Comparison of ENCODE assay signal across 11 mouse cellular contexts in genomic region chr14:21359207-21359895, GRCm38 (mm10).
DNase-seq lines count a peak whose midpoint lies in the region; ATAC-seq lines count a peak whose summit lies in the region.
"Had no signal": no experiment of that assay in that cellular context is flagged by ENCODE, and none has a peak within 500 bp of the region (broad histone marks: within the 10 kb centered on the region; RNA-seq: fewer than 3 reads in every experiment).

No protein-coding gene starts in this region.

- ATAC-seq in heart, embryonic 13.5 days (ENCODE audit: extremely low read depth, insufficient number of reproducible peaks, low FRiP score, low TSS enrichment), result no peak
- no peak for ATAC-seq in midbrain, embryonic 13.5 days
- no peak for ATAC-seq in hindbrain, embryonic 11.5 days (ENCODE audit: low FRiP score)

- H3K27me3 ChIP-seq in heart, embryonic 13.5 days (replicated peaks), result no peaks in the 10 kb centered on the region
- no peaks in the 10 kb centered on the region for H3K27me3 ChIP-seq in midbrain, embryonic 13.5 days
- H3K27me3 ChIP-seq in midbrain, embryonic 10.5 days (ENCODE audit: low read depth, poor library complexity, severe bottlenecking), result no peaks in the 10 kb centered on the region
- H3K27me3 ChIP-seq in hindbrain, embryonic 11.5 days (ENCODE audit: control insufficient read depth, insufficient read depth, low read length), result no peaks in the 10 kb centered on the region
- H3K27me3 ChIP-seq: megakaryocyte, embryonic 14.5 days had no signal

- no peaks in the 10 kb centered on the region for H3K9me3 ChIP-seq in heart, embryonic 13.5 days
- H3K9me3 ChIP-seq in midbrain, embryonic 13.5 days, result no peaks in the 10 kb centered on the region
- H3K9me3 ChIP-seq in midbrain, embryonic 10.5 days (replicated peaks), result no peaks in the 10 kb centered on the region
- no peaks in the 10 kb centered on the region for H3K9me3 ChIP-seq in hindbrain, embryonic 11.5 days (ENCODE audit: control insufficient read depth, low read length)

- no peak overlapping the region for H3K9ac ChIP-seq in heart, embryonic 13.5 days
- no peak overlapping the region for H3K9ac ChIP-seq in midbrain, embryonic 13.5 days (replicated peaks)
- H3K9ac ChIP-seq in hindbrain, embryonic 11.5 days (ENCODE audit: low read depth, low read length), result no peak overlapping the region

- 0 out of 2 replicates have a peak overlapping the region, but pooled peaks have one; percentile 31 for H3K27ac ChIP-seq in heart, embryonic 13.5 days (replicated peaks)
- peak overlapping the region; percentile 35 for H3K27ac ChIP-seq in midbrain, embryonic 13.5 days
- H3K27ac ChIP-seq in midbrain, embryonic 10.5 days (replicated peaks), result no peak overlapping the region
- H3K27ac ChIP-seq in hindbrain, embryonic 11.5 days (ENCODE audit: low read depth, low read length), result peak overlapping the region; percentile 42; the same call in 1 of the 2 replicates

- H3K4me1 ChIP-seq in heart, embryonic 13.5 days, result 0 out of 2 replicates have a peak, but pooled peaks cover 4% of the 10 kb centered on the region
- peaks cover 12% of the 10 kb centered on the region for H3K4me1 ChIP-seq in midbrain, embryonic 13.5 days (replicated peaks)
- peaks cover 6% of the 10 kb centered on the region; the same call in 1 of the 2 replicates for H3K4me1 ChIP-seq in midbrain, embryonic 10.5 days
- no peaks in the 10 kb centered on the region for H3K4me1 ChIP-seq in hindbrain, embryonic 11.5 days (replicated peaks; ENCODE audit: control insufficient read depth, insufficient read depth, low read length)
- H3K4me1 ChIP-seq: megakaryocyte, embryonic 14.5 days had no signal

- H3K36me3 ChIP-seq in heart, embryonic 13.5 days, result peaks cover 5% of the 10 kb centered on the region; the same call in 1 of the 2 replicates
- no peaks in the 10 kb centered on the region for H3K36me3 ChIP-seq in midbrain, embryonic 13.5 days
- no peaks in the 10 kb centered on the region for H3K36me3 ChIP-seq in midbrain, embryonic 10.5 days
- H3K36me3 ChIP-seq in hindbrain, embryonic 11.5 days (ENCODE audit: control insufficient read depth, insufficient read depth, low read length), result no peaks in the 10 kb centered on the region

- intact Hi-C loops in heart, postnatal 10 days (cut with DNase I), result no loop called here
- intact Hi-C loops in heart, postnatal 14 days (cut with DNase I), result no loop called here

- no peak overlapping the region for H3K4me3 ChIP-seq in heart, embryonic 13.5 days
- no peak overlapping the region for H3K4me3 ChIP-seq in midbrain, embryonic 13.5 days (replicated peaks)
- no peak overlapping the region for H3K4me3 ChIP-seq in midbrain, embryonic 10.5 days
- no peak overlapping the region for H3K4me3 ChIP-seq in hindbrain, embryonic 11.5 days (ENCODE audit: low read depth, low read length)
- H3K4me3 ChIP-seq: megakaryocyte, embryonic 14.5 days had no signal

- WGBS in heart, embryonic 13.5 days, result 77% methylated on average over 10 of the region's 10 CpGs
- 45% methylated on average over 10 of the region's 10 CpGs for WGBS in midbrain, embryonic 13.5 days
- WGBS in midbrain, embryonic 10.5 days, result 78% methylated on average over 10 of the region's 10 CpGs
- 69% methylated on average over 10 of the region's 10 CpGs for WGBS in hindbrain, embryonic 11.5 days

- H3K4me2 ChIP-seq in heart, embryonic 13.5 days, result no peak overlapping the region
- no peak overlapping the region for H3K4me2 ChIP-seq in midbrain, embryonic 13.5 days (replicated peaks)
- H3K4me2 ChIP-seq in hindbrain, embryonic 11.5 days (replicated peaks; ENCODE audit: low read depth, low read length), result no peak overlapping the region

- DNase-seq in heart, postnatal 10 days, result no peak
- DNase-seq in midbrain, embryonic 10.5 days (ENCODE audit: low spot score), result no peak
- no peak for DNase-seq in hindbrain, embryonic 11.5 days (ENCODE audit: low spot score)
- no peak for DNase-seq in embryo, embryonic 9.5 days (ENCODE audit: extremely low spot score)
- DNase-seq in right cerebral cortex, postnatal 10 days (ENCODE audit: low spot score in 2 of 2), result no peak
- DNase-seq in heart, postnatal 14 days, result no peak
- DNase-seq: embryo, embryonic 11 days; thymus, postnatal 4 days had no signal
